Mouse (Mus musculus): ENCODE results near the gene Fundc1.
"Not testable (repeated sequence)": the region's sequence is repeated elsewhere in the genome, so short reads cannot be mapped to it uniquely, and the experiment has no call there.

Gene Fundc1

DNA sequence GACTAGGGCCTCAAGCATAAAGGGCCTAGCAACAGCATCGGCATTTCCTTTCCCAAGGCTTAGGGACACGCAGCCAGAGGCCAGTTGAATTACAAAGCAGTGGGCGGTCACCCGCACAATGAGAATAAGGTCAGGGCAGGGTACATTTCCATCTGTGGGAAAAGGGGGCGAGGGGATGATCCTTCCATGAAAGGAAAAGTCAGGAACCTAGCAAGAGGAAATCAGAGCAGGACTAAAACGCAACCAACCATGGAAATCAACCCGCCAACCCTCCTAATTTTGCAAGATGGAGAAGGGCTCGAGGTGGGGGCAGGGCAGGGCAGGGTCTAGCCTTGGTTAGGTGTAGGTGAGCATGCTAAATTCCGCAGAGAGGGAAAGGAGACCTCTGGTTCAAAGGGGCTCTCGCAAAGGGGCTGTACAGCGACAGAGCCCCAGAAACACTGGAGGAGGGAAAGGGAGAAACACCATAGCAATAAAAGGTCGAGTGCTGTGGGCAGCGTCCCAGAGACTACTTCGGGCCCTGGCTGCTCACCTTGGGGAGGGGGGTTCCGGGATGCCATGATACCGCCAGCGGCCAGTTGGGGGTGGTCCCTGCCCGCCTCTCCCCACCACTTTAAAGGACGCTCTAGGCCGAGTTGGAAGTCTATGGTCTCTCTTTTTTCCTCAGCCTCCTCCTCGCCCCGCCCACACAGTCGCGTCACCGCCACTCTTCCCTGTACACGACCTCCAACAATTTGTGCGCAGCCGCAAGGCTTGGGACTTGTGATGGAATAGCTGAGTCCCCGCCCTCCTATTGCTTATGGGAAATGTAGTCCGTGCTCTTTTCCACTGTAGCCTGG is at the start of gene Fundc1:
TSS of gene Fundc1 (minus strand) at position 705 of the 839 bp plus-strand sequence.
- in situ Hi-C loops (cut with MboI, MseI), result no loop called here

DNA sequence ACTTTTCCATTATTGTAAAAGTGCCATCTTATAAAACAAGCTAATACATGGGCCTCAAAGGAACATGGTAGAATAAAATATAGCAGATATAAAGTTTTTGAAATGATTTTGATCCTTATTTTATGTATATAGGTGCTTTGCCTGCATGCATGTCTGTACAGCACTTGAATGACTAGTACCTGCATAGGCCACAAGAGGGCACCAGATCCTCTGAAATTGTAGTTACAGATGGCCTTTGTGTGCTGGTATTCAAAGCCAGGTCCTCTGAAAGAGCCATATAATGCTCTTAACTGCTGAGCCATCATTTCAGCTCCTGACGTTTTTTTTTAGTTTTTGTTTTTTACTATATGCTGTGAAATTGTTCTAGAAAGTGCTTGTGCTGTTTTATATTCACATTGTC is 39.1 kb upstream of the Fundc1 start:
- in situ Hi-C loops (cut with MboI, MseI), result no loop called here

DNA sequence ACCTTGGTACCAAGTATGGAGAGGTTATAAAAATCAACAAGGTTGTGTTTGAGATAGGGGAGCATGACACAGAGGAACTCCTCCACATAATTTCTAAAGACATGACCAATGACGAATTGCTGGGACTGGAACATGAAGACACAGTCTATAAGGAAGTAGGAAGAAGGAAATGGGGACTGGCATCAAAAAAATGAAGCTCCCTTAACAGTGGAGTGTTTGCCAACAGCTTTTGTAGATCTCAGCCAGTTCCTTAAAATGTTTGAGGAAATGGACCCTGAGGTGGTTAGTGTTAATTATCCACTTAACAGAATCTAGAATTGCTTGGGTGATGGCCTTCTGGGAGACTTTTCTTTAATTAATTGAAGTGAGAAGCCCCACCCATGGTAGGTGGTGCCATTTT is 36.6 kb upstream of the Fundc1 start:
- in situ Hi-C loops (cut with MboI, MseI), result loop anchor here (10.0 kb wide), 1 partner anchor 306 kb away; no protein-coding TSS in a partner anchor

DNA sequence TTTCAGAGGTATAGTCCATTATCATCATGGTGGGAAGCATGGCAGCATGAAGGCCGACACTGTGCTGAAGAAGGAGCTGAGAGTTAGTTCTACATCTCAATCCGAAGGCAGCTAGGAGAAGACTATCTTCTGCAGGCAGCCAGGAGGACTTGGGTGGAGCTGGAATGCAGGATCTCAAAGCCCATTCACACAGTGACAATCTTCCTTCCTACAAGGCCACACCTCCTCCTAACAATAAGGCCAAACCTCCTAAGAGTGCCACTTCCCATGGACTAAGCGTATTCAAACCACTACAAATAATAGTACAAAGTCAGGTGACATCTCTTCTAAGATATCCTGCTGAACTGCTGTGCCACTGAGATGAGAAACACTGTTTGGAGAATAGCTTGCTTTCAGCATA is 35.5 kb upstream of the Fundc1 start:
- in situ Hi-C loops (cut with MboI, MseI), result loop anchor here (10.0 kb wide), 1 partner anchor 307 kb away; no protein-coding TSS in a partner anchor

DNA sequence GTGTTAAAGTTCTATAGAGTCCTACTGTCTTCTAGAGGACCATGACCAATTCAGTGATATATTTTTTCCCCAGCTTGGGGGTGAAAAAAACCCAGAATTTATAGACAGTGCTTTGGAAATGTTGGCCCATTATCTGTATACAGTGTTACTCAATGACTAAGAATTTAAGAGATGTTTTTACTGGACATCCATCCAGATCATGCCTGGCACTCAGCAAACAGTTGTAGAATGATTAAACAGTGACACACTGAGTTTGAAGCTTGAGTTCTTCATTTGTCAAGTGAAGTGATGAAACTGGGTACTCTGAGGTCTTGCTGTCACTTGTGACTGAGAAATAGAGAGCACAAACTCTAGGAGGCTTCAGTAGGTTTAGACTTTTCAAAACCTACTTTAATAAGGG is 21.2 kb upstream of the Fundc1 start:
- in situ Hi-C loops (cut with MboI, MseI), result no loop called here

DNA sequence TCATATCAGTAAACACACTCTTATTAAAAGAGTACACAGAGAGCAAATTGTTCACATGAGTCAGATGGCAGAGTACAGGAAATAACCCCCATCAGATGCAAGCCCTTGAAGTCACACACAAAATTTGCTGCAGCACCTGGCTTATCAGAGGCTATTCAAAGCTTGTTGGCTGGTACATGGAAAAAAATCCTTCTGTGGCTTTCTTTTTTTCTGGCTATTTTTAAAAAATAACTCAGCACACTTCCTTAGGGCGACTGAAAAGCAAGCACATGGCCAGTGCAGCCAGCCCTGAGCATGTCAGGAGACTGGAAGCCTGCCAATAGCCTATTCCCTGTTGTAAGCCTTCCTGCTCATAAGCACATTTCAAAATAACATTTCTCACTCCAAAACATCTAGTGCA is 18.6 kb upstream of the Fundc1 start:
- in situ Hi-C loops (cut with MboI, MseI), result no loop called here

DNA sequence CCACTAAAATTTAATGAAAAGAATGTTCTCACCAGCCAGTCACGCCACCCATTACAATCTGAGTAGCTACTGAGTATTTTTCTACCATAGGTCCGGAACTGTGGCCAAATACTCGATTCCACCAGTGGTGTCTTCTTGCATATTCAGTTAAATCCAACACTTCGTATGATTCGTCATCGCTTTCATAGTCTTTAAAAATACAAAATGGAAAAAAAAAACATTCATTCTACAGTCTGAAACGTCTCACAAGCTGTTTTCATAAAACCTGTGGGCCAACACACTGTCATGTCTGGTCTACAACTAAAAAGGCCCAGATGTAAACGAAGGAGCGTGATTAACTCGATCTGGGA is 879 bp downstream of the Fundc1 start:
- in situ Hi-C loops (cut with MboI, MseI), result no loop called here

DNA sequence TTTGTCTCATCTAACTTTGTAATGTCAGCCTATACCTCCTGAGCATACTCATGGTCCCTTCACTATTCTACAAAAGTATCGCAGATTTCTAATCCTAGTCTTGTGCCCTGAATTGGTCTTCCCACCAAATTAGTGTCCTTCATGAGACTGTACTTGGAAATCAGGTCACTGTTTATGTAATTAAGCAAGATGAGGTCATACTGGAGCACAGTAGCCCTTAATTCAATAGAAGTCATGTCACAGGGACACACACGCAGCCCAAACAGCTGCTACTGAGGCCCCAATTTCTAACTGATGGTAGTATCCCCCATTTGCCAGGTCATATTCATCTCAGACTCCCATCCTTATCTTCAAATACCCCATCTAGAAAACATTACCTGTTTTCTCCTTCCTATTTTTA is 3.5 kb downstream of the Fundc1 start:
- in situ Hi-C loops (cut with MboI, MseI), result no loop called here

DNA sequence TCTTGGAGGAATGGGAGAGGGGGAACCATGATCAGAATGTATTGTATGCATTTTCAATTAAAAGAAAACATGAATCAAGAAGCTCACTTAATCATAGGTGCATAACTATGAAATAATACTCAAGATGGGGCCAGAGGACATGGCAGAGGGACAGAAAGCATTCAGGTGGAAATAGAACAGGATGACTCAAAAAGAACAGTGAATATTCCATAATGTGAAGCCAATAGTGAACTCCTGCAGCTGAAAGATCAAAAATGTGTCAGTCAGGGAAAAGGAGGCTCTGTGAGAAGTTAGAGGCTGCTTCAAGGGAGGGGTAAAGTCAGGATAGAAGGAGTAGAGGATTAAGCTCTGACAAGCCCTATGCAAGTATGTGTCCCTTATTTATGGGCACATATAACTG is 6.4 kb downstream of the Fundc1 start:
- in situ Hi-C loops (cut with MboI, MseI), result no loop called here

DNA sequence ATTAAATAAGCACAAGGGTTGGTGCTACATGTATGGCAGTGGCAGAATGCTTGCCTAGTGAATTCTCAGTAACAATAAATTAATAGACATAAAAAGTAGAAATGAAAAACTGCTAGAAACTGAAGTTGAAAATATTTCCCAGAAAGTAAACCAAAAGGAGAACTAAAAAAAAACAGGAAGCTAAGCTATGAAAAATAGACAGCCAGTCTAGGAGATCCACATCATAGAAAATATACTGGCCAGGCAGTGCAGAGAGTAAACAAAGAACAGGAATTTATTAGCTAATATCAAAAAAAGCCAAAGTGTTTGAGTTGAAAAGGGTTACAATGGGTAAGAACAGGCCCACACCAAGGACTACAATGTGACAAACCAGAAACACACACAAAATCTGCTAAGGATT is 7.4 kb downstream of the Fundc1 start:
- in situ Hi-C loops (cut with MboI, MseI), result no loop called here

DNA sequence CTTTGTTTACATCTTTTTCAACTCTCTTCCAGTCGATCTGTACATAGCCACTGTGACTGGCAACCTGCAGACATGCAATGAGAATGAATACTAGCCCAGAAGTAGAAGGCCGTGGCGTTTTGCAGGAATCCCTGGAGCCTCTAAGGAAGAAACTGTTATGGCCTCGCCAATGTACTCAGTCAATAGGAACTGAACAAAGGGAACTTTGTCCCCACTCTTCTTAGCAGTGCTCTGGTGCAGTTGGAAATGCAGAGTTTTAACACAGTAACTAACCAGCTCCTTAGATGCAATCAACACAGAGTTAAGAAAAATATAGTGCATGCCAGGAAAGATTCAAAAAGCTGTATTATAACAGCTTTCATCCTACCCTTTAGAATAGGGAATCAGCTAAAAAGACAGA is 13.4 kb downstream of the Fundc1 start:
- in situ Hi-C loops (cut with MboI, MseI), result no loop called here

DNA sequence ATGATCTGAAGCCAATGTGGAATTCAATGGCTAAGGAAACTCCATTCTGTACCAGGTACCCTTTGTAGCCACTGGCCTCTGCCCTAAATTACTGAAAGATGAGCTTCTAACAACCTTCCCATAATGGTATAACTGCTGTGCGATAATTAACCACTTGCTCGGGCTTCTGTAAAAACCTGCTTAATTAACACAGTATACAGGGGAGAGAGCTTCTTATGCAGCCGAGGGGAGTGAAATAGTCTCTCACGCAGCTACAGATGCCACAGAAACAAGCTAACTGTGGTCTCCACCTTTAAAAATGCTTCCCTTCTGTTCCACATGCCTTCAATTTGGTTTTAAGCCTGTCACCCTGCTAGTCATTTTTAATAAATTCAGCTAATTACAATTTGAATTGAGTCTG is 17.6 kb downstream of the Fundc1 start:
- in situ Hi-C loops (cut with MboI, MseI), result no loop called here

DNA sequence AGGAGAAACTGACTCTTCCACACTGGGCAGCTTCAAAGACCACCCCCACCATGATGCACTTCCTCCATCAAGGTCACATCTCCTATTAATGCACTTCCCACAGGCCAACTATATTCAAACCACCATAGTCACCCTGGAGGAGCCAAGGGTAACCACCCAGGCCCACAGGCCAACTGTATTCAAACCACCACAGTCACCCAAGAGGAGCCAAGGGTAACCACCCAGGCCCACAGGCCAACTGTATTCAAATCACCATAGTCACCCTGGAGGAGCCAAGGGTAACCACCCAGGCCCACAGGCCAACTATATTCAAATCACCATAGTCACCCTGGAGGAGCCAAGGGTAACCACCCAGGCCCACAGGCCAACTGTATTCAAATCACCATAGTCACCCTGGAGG is 20.5 kb downstream of the Fundc1 start:
- in situ Hi-C loops (cut with MboI, MseI), result not testable (repeated sequence)

DNA sequence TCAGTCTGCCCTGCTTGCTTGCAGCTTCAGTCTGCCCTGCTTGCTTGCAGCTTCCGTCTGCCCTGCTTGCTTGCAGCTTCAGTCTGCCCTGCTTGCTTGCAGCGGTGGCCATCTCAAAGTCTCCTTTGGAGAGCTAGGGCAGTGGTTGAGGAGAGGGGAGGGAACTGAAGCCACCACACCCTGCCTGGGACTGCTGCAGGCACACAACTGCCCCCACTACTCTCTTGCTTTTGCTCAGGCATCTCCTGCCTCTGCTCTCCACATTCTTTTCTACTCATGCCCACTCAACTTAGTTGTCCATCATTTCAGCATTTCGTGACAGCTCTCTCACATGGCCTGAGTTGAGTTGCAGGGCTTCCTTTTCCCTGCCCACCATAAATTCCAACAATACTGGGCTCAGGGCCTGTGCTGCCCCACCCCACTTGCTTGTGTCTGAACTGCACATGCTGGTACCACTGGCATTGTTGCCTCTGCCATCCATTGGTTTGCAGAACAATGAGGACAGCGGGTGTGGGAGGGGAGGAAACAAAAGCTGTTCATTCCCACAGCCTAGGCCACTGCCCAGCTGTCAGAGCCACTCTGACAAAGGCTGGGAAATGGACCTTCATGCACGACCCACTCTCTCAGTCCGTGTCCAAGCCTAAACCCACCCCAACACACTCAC is 24.9 kb downstream of the Fundc1 start:
- in situ Hi-C loops (cut with MboI, MseI), result no loop called here

DNA sequence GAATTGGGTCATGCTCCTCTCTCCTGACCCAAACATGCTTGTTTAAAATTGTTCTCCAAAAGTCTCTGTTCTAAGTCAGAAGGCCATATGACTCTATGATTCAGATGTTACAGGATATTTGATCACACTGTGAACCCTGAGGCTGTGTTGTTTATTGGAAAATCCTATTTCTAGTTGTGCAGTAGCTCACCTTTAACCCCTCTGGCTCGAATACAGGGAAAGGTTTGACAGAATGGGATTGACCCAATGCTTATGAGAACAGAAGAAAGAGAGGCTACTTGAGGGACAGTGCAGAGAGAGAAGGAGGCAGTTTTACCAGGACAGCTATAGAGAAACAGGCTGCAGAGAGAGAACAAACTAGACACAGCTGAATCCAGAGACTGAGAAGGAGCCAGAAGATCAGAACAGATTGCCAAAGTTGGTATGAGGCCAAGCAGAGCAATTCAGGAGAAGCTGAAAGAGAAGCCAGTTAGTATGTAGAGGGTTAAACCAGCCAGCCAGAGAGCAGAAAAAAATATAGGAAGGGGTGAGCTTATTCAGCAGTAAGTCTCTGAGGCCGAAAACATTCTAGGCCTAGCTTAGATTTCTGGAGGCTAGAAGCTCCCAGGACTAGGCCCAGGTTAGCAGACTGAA is 27.1 kb downstream of the Fundc1 start:
- in situ Hi-C loops (cut with MboI, MseI), result no loop called here

DNA sequence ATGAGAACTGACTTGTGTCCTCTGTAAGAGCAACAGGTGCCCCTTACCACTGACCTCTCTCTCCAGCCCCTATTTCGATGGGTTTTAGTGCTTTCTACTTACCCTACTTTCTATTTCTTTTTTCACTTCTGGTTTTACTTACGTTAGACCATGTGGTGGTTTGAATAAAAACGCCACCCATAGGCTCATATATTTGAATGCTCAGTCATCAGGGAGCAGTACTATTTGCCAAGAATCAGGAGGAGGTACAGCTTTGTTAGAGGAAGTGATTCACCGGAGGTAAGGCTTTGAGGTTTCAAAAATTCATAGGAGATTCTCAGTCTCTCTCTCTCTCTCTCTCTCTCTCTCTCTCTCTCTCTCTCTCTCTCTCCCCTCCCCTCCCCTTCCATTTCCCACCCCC is 34.4 kb downstream of the Fundc1 start:
- in situ Hi-C loops (cut with MboI, MseI), result no loop called here

DNA sequence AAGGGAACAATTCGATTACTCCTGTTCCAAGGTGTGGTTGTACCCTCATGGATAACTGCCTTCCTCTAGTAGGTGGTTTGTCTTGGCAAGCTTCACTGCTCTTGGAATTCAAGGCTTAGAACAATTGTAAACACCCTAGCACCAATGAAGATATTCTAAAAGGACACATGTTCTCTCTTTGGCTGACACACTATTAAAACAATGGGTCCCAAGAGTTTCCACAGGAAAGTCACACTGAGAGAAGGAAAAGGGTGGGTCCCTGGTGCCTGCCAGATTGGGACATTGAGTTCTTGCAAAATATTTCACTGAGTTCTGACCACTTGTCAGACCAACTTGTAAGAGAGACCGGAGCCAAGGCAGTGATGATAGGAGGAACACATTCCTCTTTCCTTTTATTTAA is 45.1 kb downstream of the Fundc1 start:
- in situ Hi-C loops (cut with MboI, MseI), result no loop called here

DNA sequence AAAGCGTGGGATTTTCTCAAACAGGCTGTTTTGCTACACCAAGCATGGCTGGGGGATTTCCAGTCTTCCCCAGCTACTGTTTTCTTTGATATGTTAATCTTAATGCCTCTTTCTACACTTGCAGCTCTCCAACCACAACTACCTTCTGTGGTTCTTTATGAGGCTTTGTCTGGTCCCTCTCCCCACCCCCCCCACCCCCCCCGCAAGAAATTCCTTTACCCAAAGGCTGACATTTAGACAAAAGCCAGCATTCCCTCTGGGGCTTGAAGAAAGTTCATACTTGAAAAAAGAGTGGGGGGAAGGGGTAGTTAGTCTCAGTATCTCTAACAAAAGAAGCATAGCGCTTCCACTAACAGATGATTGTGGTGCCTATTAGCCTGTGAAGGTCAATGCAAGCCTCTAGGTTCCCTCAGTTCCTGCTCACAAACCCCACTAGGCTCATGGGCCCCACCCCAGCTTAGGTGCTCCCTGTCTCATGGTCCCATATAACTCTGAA is 50.9 kb downstream of the Fundc1 start:
- in situ Hi-C loops (cut with MboI, MseI), result no loop called here

DNA sequence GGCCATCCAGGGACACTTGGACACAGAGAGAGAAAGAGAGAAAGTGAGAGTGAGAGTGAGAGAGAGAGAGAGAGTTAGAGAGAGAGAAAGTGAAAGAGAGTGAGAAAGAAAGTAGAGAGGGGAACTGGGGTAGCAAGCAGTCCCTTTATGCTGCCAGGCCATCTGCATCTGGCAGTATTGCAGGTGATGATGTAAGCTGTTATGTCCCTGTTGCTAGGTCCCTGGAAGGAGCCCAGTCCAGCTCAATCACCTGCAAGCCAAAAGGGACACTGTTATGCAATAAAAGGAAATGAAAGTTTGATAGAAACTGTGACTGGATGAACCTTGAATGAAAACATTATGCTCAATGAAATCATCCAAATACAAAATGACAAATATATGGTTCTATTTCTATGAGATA is 52.0 kb downstream of the Fundc1 start:
- in situ Hi-C loops (cut with MboI, MseI), result no loop called here

DNA sequence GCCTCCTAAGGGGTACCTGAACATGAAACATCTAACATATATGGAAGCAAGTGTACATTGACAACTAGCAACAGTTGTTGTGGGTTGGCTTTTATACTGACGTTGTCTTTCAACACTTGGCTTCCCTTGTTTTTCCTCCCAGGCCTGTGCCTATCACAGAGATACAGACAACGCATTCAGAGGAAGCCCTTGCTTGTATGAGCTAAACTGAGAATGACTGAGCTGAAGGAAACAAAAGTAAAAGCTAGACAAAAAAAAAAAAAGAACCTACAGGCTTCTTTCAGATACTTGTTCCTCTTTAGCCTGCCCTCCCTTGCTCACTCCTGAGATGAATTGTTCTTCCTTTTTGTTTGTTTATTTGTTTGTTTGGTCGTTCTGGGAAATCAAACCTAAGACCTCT is 58.1 kb downstream of the Fundc1 start:
- in situ Hi-C loops (cut with MboI, MseI), result no loop called here

DNA sequence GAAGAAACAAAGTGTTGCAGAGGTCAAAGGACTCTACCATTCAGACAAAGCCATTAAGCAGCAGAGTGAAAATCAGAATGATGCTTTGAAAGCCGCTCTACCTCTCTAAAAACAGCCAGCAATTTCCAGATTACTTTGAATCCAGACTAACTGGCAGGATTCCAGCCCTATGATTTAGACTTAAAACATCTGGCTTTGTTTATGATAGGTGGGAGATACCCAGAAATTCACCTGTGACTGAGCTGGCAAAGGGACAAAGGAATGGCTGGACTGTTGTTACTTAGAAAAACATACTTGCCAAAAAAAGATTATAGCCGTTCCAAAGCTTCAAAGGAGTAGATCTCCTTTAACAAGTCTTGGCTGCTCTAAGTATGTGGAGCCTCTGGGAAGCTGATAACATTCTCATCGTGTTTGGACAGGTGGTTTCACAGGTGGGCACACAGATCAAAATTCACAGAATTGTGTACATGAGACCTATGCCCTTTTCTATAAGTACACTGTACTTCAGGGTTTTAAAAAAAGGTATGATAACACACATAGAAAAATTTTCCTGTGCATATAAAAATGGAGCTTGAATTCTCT is 60.0 kb downstream of the Fundc1 start:
- in situ Hi-C loops (cut with MboI, MseI), result no loop called here
